Mouse (Mus musculus): ENCODE data around the gene Lrmda. TPM values are rescaled to one million over a fixed set of nuclear protein-coding genes. Genes with fewer than 3 reads are reported as not detected.

Lrmda gene
- total and polyA plus RNA-seq, 3 experiments, result 5.1 to 5.9 TPM; not detected in 1

DNA sequence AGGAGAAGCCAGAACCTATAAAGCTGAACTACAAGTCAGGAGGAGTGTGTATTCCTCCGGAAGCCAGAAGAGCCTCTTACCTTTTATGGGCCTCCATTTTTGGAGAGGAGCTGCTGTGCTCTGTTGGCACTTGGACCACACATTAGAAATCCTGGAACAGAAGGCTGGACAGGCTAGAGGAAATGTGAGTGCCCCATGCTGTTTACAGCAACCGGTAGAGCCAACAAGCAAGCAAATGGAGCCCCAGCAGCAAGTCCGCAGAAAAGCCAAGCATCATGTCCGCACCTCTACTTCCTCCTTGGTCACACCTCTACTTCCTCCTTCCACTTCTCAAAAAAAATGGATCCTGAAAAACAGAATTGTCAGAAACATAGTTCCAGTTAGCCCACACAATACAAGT lies 1073.8 kb downstream of the Lrmda start:
- Histone ChIP-seq H3K9ac (ENCODE audit: control insufficient read depth, low read depth, low read length, poor library complexity, severe bottlenecking) (no peak overlapping the region), H3K36me3 (ENCODE audit: control insufficient read depth in 1 of 2, insufficient read depth in 2 of 2, low read length in 2 of 2) (no peaks in the 10 kb centered on the region)

GRCm38 (mm10) chr14:23094546-23095157 lies 1075.1 kb downstream of the Lrmda start:
- H3K27ac ChIP-seq (ENCODE audit: control insufficient read depth, low read depth, low read length), result no peak overlapping the region
- H3K4me1 ChIP-seq (ENCODE audit: control insufficient read depth in 1 of 2, insufficient read depth in 2 of 2, low read length in 2 of 2), result no peaks in the 10 kb centered on the region
- no peak overlapping the region for H3K9ac ChIP-seq (ENCODE audit: control insufficient read depth, low read depth, low read length, poor library complexity, severe bottlenecking)
- no peak overlapping the region for H3K4me3 ChIP-seq (ENCODE audit: control insufficient read depth in 1 of 2, insufficient read depth in 1 of 2, low read depth in 2 of 2, low read length in 2 of 2)
- no peak for TF ChIP-seq ZKSCAN1 (IDR thresholded peaks at IDR 0.05; ENCODE audit: low read depth, low read length)
- TF ChIP-seq MYC (IDR thresholded peaks at IDR 0.05; ENCODE audit: low read depth, low read length), result no peak
- no peak for TF ChIP-seq ELF1 (IDR thresholded peaks at IDR 0.05; ENCODE audit: low read depth, low read length)
- no peak for TF ChIP-seq POLR2A (IDR thresholded peaks at IDR 0.05; ENCODE audit: control insufficient read depth in 1 of 2, insufficient read depth in 1 of 2, low read depth in 1 of 2, low read length in 2 of 2, poor library complexity in 1 of 2)
- TF ChIP-seq RCOR1 (IDR thresholded peaks at IDR 0.05; ENCODE audit: low read depth, low read length), result no peak
- H3K36me3 ChIP-seq (ENCODE audit: control insufficient read depth in 1 of 2, insufficient read depth in 2 of 2, low read length in 2 of 2), result no peaks in the 10 kb centered on the region
- H3K79me2 ChIP-seq (ENCODE audit: control insufficient read depth, insufficient read depth, low read length, poor library complexity), result no peaks in the 10 kb centered on the region
- no peak for DNase-seq (ENCODE audit: low read depth, low spot score)
- no peaks in the 10 kb centered on the region for H3K9me3 ChIP-seq (replicated peaks; ENCODE audit: insufficient read depth, low read length)
- H3K27me3 ChIP-seq (ENCODE audit: control insufficient read depth in 1 of 2, insufficient read depth in 2 of 2, low read length in 2 of 2), result peaks cover 3 to 8% of the 10 kb centered on the region in 2 experiments

More for the DNA sequence above, 1073.8 kb downstream of the Lrmda start:
- no peak for DNase-seq (ENCODE audit: low read depth, low spot score)
- TF ChIP-seq MEF2A (IDR thresholded peaks at IDR 0.05; ENCODE audit: extremely low read depth, insufficient replicate concordance, low read depth, low read length, poor library complexity, severe bottlenecking) (no peak), MAZ (IDR thresholded peaks at IDR 0.05; ENCODE audit: low read depth, low read length) (no peak), POLR2AphosphoS2 (IDR thresholded peaks at IDR 0.05; ENCODE audit: low read length) (no peak), CHD1 (IDR thresholded peaks at IDR 0.05; ENCODE audit: low read depth, low read length) (no peak), MAFK (IDR thresholded peaks at IDR 0.05; ENCODE audit: borderline replicate concordance, low read depth, low read length) (no peak), HCFC1 (IDR thresholded peaks at IDR 0.05; ENCODE audit: low read depth, low read length) (no peak), TBP (IDR thresholded peaks at IDR 0.05; ENCODE audit: low read depth, low read length) (no peak), ZKSCAN1 (IDR thresholded peaks at IDR 0.05; ENCODE audit: low read depth, low read length) (no peak), E2F4 (IDR thresholded peaks at IDR 0.05; ENCODE audit: borderline replicate concordance, low read depth, low read length) (no peak), MYC (IDR thresholded peaks at IDR 0.05; ENCODE audit: low read depth, low read length) (no peak), ELF1 (IDR thresholded peaks at IDR 0.05; ENCODE audit: low read depth, low read length) (no peak), RCOR1 (IDR thresholded peaks at IDR 0.05; ENCODE audit: low read depth, low read length) (no peak), GABPA (IDR thresholded peaks at IDR 0.05; ENCODE audit: low read depth, low read length) (no peak), POLR2A (IDR thresholded peaks at IDR 0.05; ENCODE audit: control insufficient read depth in 1 of 2, insufficient read depth in 1 of 2, low read depth in 1 of 2, low read length in 2 of 2, poor library complexity in 1 of 2) (no peak), MYB (IDR thresholded peaks at IDR 0.05; ENCODE audit: low read depth, low read length) (no peak)
- Histone ChIP-seq H3K4me3 (ENCODE audit: control insufficient read depth in 1 of 2, insufficient read depth in 1 of 2, low read depth in 2 of 2, low read length in 2 of 2) (no peak overlapping the region), H3K9me3 (replicated peaks; ENCODE audit: insufficient read depth, low read length) (no peaks in the 10 kb centered on the region), H3K27ac (ENCODE audit: control insufficient read depth, low read depth, low read length) (no peak overlapping the region), H3K79me2 (ENCODE audit: control insufficient read depth, insufficient read depth, low read length, poor library complexity) (no peaks in the 10 kb centered on the region), H3K4me1 (ENCODE audit: control insufficient read depth in 1 of 2, insufficient read depth in 2 of 2, low read length in 2 of 2) (no peaks in the 10 kb centered on the region), H3K27me3 (ENCODE audit: control insufficient read depth in 1 of 2, insufficient read depth in 2 of 2, low read length in 2 of 2) (peaks cover 4 to 8% of the 10 kb centered on the region in 2 experiments)
